Mouse (Mus musculus) forebrain, postnatal 0 days (tissue): Measurements from ENCODE around the gene Pigt. TPM values are rescaled to one million over a fixed set of nuclear protein-coding genes. Genes with fewer than 3 reads are reported as not detected.

Experiments
- ATAC-seq: fragments of 200-750 bp; cut with Nextera tagmentation; 2 replicates; pipeline ENCODE4 v1.8.0; 2017; ENCODE audit warnings: mild to moderate bottlenecking, moderate library complexity
- DNase-seq: peaks from one replicate; pipeline ENCODE4 v3.0.0-alpha.2; 2015
- H3K27ac ChIP-seq: fragments of 300-500 bp; sonication (generic); 2 replicates; pipeline ENCODE4 v1.5.1; 2014; ENCODE audit warnings: low read depth, mild to moderate bottlenecking, antibody characterized with exemption, low read length, moderate library complexity, mixed read lengths
- H3K27me3 ChIP-seq: fragments of 300-500 bp; sonication (generic); 2 replicates; pipeline ENCODE4 v1.6.1; 2014; ENCODE audit warnings: mild to moderate bottlenecking, low read length, mixed read lengths; ENCODE audit not compliant: insufficient read depth
- H3K36me3 ChIP-seq: fragments of 300-500 bp; sonication (generic); 2 replicates; pipeline ENCODE4 v1.6.1; 2014; ENCODE audit warnings: mild to moderate bottlenecking, moderate library complexity; ENCODE audit not compliant: insufficient read depth
- H3K4me1 ChIP-seq: fragments of 300-500 bp; sonication (generic); 2 replicates; pipeline ENCODE4 v1.6.1; 2014; ENCODE audit warnings: antibody characterized with exemption; ENCODE audit not compliant: insufficient read depth
- H3K4me2 ChIP-seq: fragments of 300-500 bp; sonication (generic); 2 replicates; pipeline ENCODE4 v1.6.1; 2014; ENCODE audit warnings: low read depth, mild to moderate bottlenecking, moderate library complexity
- H3K4me3 ChIP-seq: fragments of 300-500 bp; sonication (generic); 2 replicates; pipeline ENCODE4 v1.5.1; 2014; ENCODE audit warnings: low read depth, low read length, mixed read lengths
- H3K9ac ChIP-seq: fragments of 300-500 bp; sonication (generic); 2 replicates; pipeline ENCODE4 v1.6.1; 2014; ENCODE audit warnings: mild to moderate bottlenecking
- H3K9me3 ChIP-seq: fragments of 300-500 bp; sonication (generic); 2 replicates; pipeline ENCODE4 v1.6.1; 2016; ENCODE audit warnings: low read length
- CTCF ChIP-seq: sonication (generic); IDR thresholded peaks from 2 replicates; pipeline ENCODE4 v1.5.1; 2016; ENCODE audit warnings: antibody characterized with exemption, control low read depth, low read depth
- WGBS: fragments of 180-500 bp; shearing (Covaris S2); extraction: QIAGEN DNeasy Blood & Tissue Kit; methylation state at CpG from one replicate; pipeline ENCODE4 v1.1.7; 2014; 5-methylcytosine and 5-hydroxymethylcytosine counted together
- polyA plus RNA-seq: library from polyadenylated mRNA; unstranded; fragments of >200 nt; fragmentation: Nextera tagmentation; extraction: Ambion mirVana; gene quantifications from 2 replicates; pipeline ENCODE4 v1.2.1, GENCODE M21; 2015
- total RNA-seq: library from RNA; depleted of rRNA; stranded (reverse); fragments of >200 nt; gene quantifications from 2 replicates; pipeline ENCODE4 v1.2.3, GENCODE M21; 2014

The Pigt gene
- total and polyA plus RNA-seq, 2 experiments from 2014 or later = 77.6 to 93.8 TPM

- WGBS = 93% methylated on average over 7 of the region's 7 CpGs
- peaks cover 52% of the 10 kb centered on the region for H3K36me3 ChIP-seq
Observed at GRCm38 (mm10) chr2:164500511-164500910, 3.2 kb downstream of the Pigt start.

GRCm38 (mm10) chr2:164504919-164505318, 7.6 kb downstream of the Pigt start:
- over 99% methylated on average over 3 of the region's 3 CpGs for WGBS
- TF ChIP-seq CTCF = no peak
- Histone ChIP-seq H3K4me1 (no peaks in the 10 kb centered on the region), H3K4me3 (no peak overlapping the region), H3K36me3 (peaks cover 55% of the 10 kb centered on the region), H3K9me3 (0 out of 2 replicates have a peak, but pooled peaks cover 3% of the 10 kb centered on the region), H3K27me3 (no peaks in the 10 kb centered on the region), H3K27ac (no peak overlapping the region), H3K4me2 (no peak overlapping the region), H3K9ac (no peak overlapping the region)
- DNase-seq (no peak), ATAC-seq (no peak)

More at GRCm38 (mm10) chr2:164500511-164500910, 3.2 kb downstream of the Pigt start:
- no peak overlapping the region for H3K9ac ChIP-seq
- peaks cover 8% of the 10 kb centered on the region; the same call in 1 of the 2 replicates for H3K4me1 ChIP-seq
- ATAC-seq (no peak), DNase-seq (no peak)
- H3K4me3 ChIP-seq = no peak overlapping the region
- no peak overlapping the region for H3K4me2 ChIP-seq
- no peak overlapping the region for H3K27ac ChIP-seq
- no peak for TF ChIP-seq CTCF
- H3K27me3 ChIP-seq = no peaks in the 10 kb centered on the region
- 0 out of 2 replicates have a peak, but pooled peaks cover 3% of the 10 kb centered on the region for H3K9me3 ChIP-seq

- Histone ChIP-seq H3K4me2 (no peak overlapping the region), H3K9me3 (0 out of 2 replicates have a peak, but pooled peaks cover 3% of the 10 kb centered on the region), H3K27ac (no peak overlapping the region), H3K4me1 (no peaks in the 10 kb centered on the region), H3K4me3 (no peak overlapping the region), H3K9ac (no peak overlapping the region), H3K36me3 (peaks cover 48% of the 10 kb centered on the region), H3K27me3 (no peaks in the 10 kb centered on the region)
- ATAC-seq (no peak), DNase-seq (no peak)
- 95% methylated on average over 4 of the region's 4 CpGs for WGBS
- no peak for TF ChIP-seq CTCF
Observed at GRCm38 (mm10) chr2:164505619-164506347, 8.5 kb downstream of the Pigt start.

DNA sequence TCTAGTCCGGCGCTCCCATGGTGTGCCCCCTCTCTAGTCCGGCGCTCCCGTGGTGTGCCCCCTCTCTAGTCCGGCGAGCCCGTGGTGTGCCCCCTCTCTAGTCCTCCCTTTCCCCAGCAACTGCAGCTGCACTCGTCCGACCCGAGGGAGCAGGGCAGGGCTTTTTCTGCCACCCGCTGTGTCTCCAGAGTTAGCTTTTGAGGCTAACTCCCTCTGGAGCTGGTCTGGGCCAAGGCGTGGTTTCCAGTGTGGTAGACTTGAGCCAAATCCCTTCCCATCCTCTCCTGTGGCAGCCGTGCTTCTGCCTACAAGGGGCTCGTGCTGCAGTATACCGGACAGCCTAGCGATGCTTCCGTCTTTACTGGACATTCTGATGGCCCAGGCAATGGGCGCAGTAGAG, 10.5 kb downstream of the Pigt start:
- DNase-seq (no peak), ATAC-seq (no peak)
- Histone ChIP-seq H3K4me3 (no peak overlapping the region), H3K36me3 (peaks cover 30% of the 10 kb centered on the region), H3K4me1 (no peaks in the 10 kb centered on the region), H3K9me3 (0 out of 2 replicates have a peak, but pooled peaks cover 3% of the 10 kb centered on the region), H3K27me3 (no peaks in the 10 kb centered on the region), H3K4me2 (no peak overlapping the region), H3K27ac (no peak overlapping the region), H3K9ac (no peak overlapping the region)
- WGBS = 81% methylated on average over 19 of the region's 19 CpGs
- no peak for TF ChIP-seq CTCF

DNA sequence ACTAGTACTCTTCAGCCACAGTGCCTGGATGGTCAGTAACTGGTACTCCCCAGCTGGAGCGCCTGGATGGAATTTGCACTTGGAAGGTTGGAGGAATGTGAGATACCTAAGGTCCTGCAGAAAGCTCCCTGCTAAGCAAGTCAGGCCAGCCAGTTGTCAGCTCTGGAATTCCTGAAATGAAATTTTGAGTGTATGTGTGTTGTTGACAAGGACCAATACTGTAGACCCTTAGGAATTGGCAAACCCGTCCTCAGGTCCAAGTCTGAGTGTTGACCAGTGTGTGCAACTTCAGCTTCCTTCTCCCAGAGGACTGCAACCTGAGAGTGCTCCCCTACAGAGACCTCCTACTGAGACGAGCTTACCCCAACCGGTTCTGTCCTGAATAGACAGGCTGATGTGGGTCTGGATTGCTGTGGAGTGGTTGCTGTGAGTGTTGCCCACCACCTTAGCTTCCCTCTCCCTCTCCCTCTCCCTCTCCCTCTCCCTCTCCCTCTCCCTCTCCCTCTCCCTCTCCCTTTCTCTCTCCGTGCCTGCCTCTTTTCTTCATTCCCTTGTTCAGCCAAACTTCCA, 13.4 kb downstream of the Pigt start:
- H3K9ac ChIP-seq = no peak overlapping the region
- no peak for ATAC-seq
- WGBS = 42% methylated on average over 4 of the region's 5 CpGs

DNA sequence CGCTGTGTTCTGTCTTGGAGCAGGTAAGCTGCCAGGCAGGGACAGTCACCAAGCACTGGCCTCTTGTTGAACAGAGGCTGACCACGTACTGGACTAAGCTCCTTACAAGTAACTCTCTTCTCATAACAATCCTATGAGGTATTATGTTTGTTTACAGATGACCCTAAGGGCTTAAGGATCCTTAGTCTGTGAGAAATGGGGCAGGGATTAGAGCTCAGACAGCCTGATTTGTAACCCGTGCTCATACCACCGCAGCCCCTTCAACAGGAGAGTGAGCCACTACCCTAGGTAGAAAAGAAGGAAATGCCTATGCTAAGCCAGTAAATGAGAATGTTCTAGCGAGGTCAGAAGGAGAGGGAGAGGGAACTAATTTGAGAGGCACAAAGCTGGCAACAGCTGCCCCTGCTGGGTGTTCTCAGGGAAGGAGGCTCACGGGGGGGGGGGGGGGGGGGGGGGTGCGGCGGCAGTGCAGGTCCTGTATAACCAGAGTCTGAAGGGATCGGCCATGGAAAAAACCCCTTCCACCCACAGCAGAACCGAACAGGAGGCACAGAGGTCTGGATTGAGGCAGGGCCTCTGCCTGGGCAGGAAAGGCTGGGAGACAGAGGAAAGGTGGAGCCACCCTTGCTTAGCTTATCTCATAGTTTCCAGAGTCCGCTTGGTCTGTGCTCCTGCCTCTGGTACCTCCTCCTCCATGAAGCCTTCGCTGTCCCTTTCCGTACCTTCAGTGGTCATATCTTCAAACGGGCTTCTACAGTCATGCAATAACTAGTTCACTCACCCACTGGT, 15.0 kb downstream of the Pigt start:
- Histone ChIP-seq H3K9ac (no peak overlapping the region), H3K9me3 (no peaks in the 10 kb centered on the region), H3K4me2 (no peak overlapping the region), H3K27me3 (no peaks in the 10 kb centered on the region), H3K27ac (no peak overlapping the region), H3K4me3 (no peak overlapping the region), H3K36me3 (no peaks in the 10 kb centered on the region), H3K4me1 (no peaks in the 10 kb centered on the region)
- WGBS = 64% methylated on average over 11 of the region's 14 CpGs
- ATAC-seq (no peak), DNase-seq (no peak)
- no peak for TF ChIP-seq CTCF

More for the DNA sequence above, 13.4 kb downstream of the Pigt start:
- Histone ChIP-seq H3K4me1 (no peaks in the 10 kb centered on the region), H3K36me3 (peaks cover 6% of the 10 kb centered on the region; the same call in 1 of the 2 replicates), H3K27ac (no peak overlapping the region), H3K9me3 (no peaks in the 10 kb centered on the region), H3K27me3 (no peaks in the 10 kb centered on the region), H3K4me2 (no peak overlapping the region), H3K4me3 (no peak overlapping the region)
- no peak for DNase-seq
- TF ChIP-seq CTCF = no peak
